Mouse (Mus musculus): ENCODE results near the gene Mrgprd.

- no peak for TF ChIP-seq CTCF (IDR thresholded peaks at IDR 0.05; ENCODE audit: borderline replicate concordance, insufficient read depth, low read depth, low read length)
- TF ChIP-seq POLR2A (IDR thresholded peaks at IDR 0.05; ENCODE audit: borderline replicate concordance, insufficient read depth, low read length) = no peak
These were observed 19.9 kb downstream of the Mrgprd start for GRCm38 (mm10) chr7:145334428-145335027.
